Mouse (Mus musculus) adipocyte (in vitro differentiated cells): ENCODE measurements around the gene Snrnp35.
"Not testable (repeated sequence)": the region's sequence is repeated elsewhere in the genome, so short reads cannot be mapped to it uniquely, and the experiment has no call there.

Experiments used
- DNase-seq: peaks from one replicate; pipeline ENCODE4 v3.0.0-alpha.2; 2016; ENCODE audit warnings: low spot score

The Snrnp35 gene

GRCm38 (mm10) chr5:124463462-124463861, 19.5 kb upstream of the Snrnp35 start:
- no peak for DNase-seq

- peak; percentile 66 for DNase-seq
These were observed 18.0 kb upstream of the Snrnp35 start for GRCm38 (mm10) chr5:124464905-124465304.

GRCm38 (mm10) chr5:124467766-124468165, 15.2 kb upstream of the Snrnp35 start:
- peak; percentile 92 for DNase-seq

- no peak for DNase-seq
These were observed 14.6 kb upstream of the Snrnp35 start for GRCm38 (mm10) chr5:124468365-124468764.

- DNase-seq, result no peak
These were observed 13.4 kb upstream of the Snrnp35 start for GRCm38 (mm10) chr5:124469486-124469885.

GRCm38 (mm10) chr5:124470591-124471171, 12.3 kb upstream of the Snrnp35 start:
- peak; percentile 64 for DNase-seq

- DNase-seq, result no peak
These were observed 4.1 kb upstream of the Snrnp35 start for GRCm38 (mm10) chr5:124478873-124479204.

GRCm38 (mm10) chr5:124480119-124480518, 2.8 kb upstream of the Snrnp35 start:
- no peak for DNase-seq

GRCm38 (mm10) chr5:124481714-124482113, 1.2 kb upstream of the Snrnp35 start:
- no peak for DNase-seq

- DNase-seq, result no peak
These were observed 433 bp upstream of the Snrnp35 start for GRCm38 (mm10) chr5:124482436-124482965.

GRCm38 (mm10) chr5:124483655-124484396, 892 bp downstream of the Snrnp35 start:
- DNase-seq, result peak; percentile 30

GRCm38 (mm10) chr5:124485654-124486053, 2.7 kb downstream of the Snrnp35 start:
- DNase-seq, result no peak

- DNase-seq, result no peak
These were observed 6.0 kb downstream of the Snrnp35 start for GRCm38 (mm10) chr5:124488885-124489284.

GRCm38 (mm10) chr5:124491732-124492131, 8.8 kb downstream of the Snrnp35 start:
- no peak for DNase-seq

GRCm38 (mm10) chr5:124492618-124493017, 9.7 kb downstream of the Snrnp35 start:
- no peak for DNase-seq

- DNase-seq, result no peak
These were observed 10.5 kb downstream of the Snrnp35 start for GRCm38 (mm10) chr5:124493455-124493854.

- no peak for DNase-seq
These were observed 12.6 kb downstream of the Snrnp35 start for GRCm38 (mm10) chr5:124495547-124495946.

GRCm38 (mm10) chr5:124496614-124497514, 13.9 kb downstream of the Snrnp35 start:
- no peak for DNase-seq

- DNase-seq, result peak; percentile 60
These were observed 15.4 kb downstream of the Snrnp35 start for GRCm38 (mm10) chr5:124498221-124498876.

GRCm38 (mm10) chr5:124499001-124499400, 16.1 kb downstream of the Snrnp35 start:
- DNase-seq, result no peak

GRCm38 (mm10) chr5:124500037-124500436, 17.1 kb downstream of the Snrnp35 start:
- DNase-seq, result not testable (repeated sequence)

- DNase-seq, result no peak
These were observed 17.6 kb downstream of the Snrnp35 start for GRCm38 (mm10) chr5:124500573-124500972.
